Mouse (Mus musculus) thymus, adult 18-20 months (tissue): ENCODE measurements around the gene Tpbgl.

Source experiments
- DNase-seq, 2 experiments: peaks; one replicate each; pipeline ENCODE4 v3.0.0; 2022; ENCODE audit warnings: mixed read lengths in 2 of 2

Tpbgl gene

GRCm38 (mm10) chr7:99641245-99641644, 14.3 kb upstream of the Tpbgl start:
- DNase-seq, result no peak

GRCm38 (mm10) chr7:99633966-99634665, 7.2 kb upstream of the Tpbgl start:
- DNase-seq, result no peak

- no peak for DNase-seq
Observed at GRCm38 (mm10) chr7:99632286-99632685, 5.4 kb upstream of the Tpbgl start.

- no peak for DNase-seq
Observed at GRCm38 (mm10) chr7:99627366-99627765, 463 bp upstream of the Tpbgl start.

GRCm38 (mm10) chr7:99625722-99626375, 1.1 kb downstream of the Tpbgl start:
- peak; percentile 55 to 64 for DNase-seq

- no peak for DNase-seq
Observed at GRCm38 (mm10) chr7:99618860-99619259, 8.0 kb downstream of the Tpbgl start.

- no peak for DNase-seq
Observed at GRCm38 (mm10) chr7:99618264-99618663, 8.6 kb downstream of the Tpbgl start.

- no peak for DNase-seq
Observed at GRCm38 (mm10) chr7:99607632-99608031, 19.3 kb downstream of the Tpbgl start.

GRCm38 (mm10) chr7:99606766-99607165, 20.1 kb downstream of the Tpbgl start:
- DNase-seq, result no peak

GRCm38 (mm10) chr7:99606303-99606702, 20.6 kb downstream of the Tpbgl start:
- no peak for DNase-seq

- DNase-seq, result no peak
Observed at GRCm38 (mm10) chr7:99605058-99605457, 21.8 kb downstream of the Tpbgl start.

- DNase-seq, result peak in 1 of 2 experiments; percentile 32
Observed at GRCm38 (mm10) chr7:99603875-99604662, 22.8 kb downstream of the Tpbgl start.

GRCm38 (mm10) chr7:99598722-99599121, 28.2 kb downstream of the Tpbgl start:
- no peak for DNase-seq

GRCm38 (mm10) chr7:99593868-99594803, 32.8 kb downstream of the Tpbgl start:
- no peak for DNase-seq

- DNase-seq, result no peak
Observed at GRCm38 (mm10) chr7:99592669-99593068, 34.2 kb downstream of the Tpbgl start.

GRCm38 (mm10) chr7:99590646-99591045, 36.3 kb downstream of the Tpbgl start:
- DNase-seq, result no peak

- DNase-seq, result peak; percentile 40 to 57
Observed at GRCm38 (mm10) chr7:99590064-99590463, 36.8 kb downstream of the Tpbgl start.

GRCm38 (mm10) chr7:99585976-99586375, 40.9 kb downstream of the Tpbgl start:
- no peak for DNase-seq

GRCm38 (mm10) chr7:99583625-99584024, 43.3 kb downstream of the Tpbgl start:
- no peak for DNase-seq

GRCm38 (mm10) chr7:99582867-99583266, 44.0 kb downstream of the Tpbgl start:
- DNase-seq, result no peak

GRCm38 (mm10) chr7:99582306-99582705, 44.6 kb downstream of the Tpbgl start:
- no peak for DNase-seq

GRCm38 (mm10) chr7:99580247-99580646, 46.7 kb downstream of the Tpbgl start:
- DNase-seq, result no peak
